Mouse (Mus musculus) CH12.LX (cell line): ENCODE results near the gene Kctd15.

ENCODE experiments used
- CTCF ChIP-seq, 2 experiments: IDR thresholded peaks in 1 of 2; conservative IDR thresholded peaks in 1 of 2; 2 replicates each; pipeline ENCODE4 v1.5.1; 2011 to 2012; ENCODE audit warnings: low read depth in 2 of 2, low read length in 2 of 2, improper control_type of control experiment in 1 of 2, inconsistent platforms in 1 of 2, mild to moderate bottlenecking in 1 of 2, moderate library complexity in 1 of 2
- SMC3 ChIP-seq: IDR thresholded peaks from 2 replicates; pipeline ENCODE4 v1.6.1; 2011; ENCODE audit warnings: low read depth, low read length, improper control_type of control experiment

DNA sequence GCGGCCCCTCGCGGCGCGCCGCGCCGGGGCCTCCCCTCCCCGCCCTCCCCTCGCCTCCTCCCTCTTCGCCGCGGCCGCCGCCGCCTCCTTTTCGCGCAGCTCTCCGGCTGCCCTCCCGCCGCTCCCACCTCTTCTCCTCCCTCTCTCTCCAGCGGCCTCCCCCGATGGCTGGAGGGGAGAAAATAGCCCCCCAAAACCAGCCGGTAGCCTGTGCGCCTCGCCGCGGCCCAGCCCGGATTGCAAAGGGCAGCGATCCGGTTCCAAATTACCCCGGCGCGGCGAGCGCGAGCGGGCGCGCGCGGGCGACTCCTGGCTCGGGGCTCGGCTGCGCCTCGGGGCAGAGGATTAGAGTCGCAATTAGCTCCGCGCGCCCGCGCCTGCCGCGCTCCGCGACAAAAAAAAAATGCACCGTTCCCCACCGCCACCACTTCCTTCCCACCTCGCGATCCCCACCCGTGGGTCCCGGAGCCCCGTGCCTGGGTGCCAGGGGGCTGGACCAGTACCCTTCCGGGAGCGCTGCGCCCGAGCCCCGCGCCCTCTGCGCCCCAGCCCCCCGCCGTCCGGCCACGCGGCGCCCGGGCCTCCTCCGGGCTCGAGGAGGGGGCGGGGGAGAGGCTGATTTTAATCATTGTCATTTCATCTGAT lies 2.0 kb downstream of the Kctd15 start:
- no peak for TF ChIP-seq CTCF (conservative IDR thresholded peaks at IDR 0.05 in 1 of 2, IDR thresholded peaks at IDR 0.05 in 1 of 2; ENCODE audit: low read depth in 2 of 2, low read length in 2 of 2)
- no peak for TF ChIP-seq SMC3
